Mouse (Mus musculus) hindbrain, embryonic 14.5 days (tissue): ENCODE measurements around the gene Cdh12. TPM values are rescaled to one million over a fixed set of nuclear protein-coding genes. Genes with fewer than 3 reads are reported as not detected.
"Not testable (repeated sequence)": the region's sequence is repeated elsewhere in the genome, so short reads cannot be mapped to it uniquely, and the experiment has no call there.

Source experiments
- ATAC-seq: fragments of 200-750 bp; cut with Nextera tagmentation; 2 replicates; pipeline ENCODE4 v1.8.0; 2017; ENCODE audit warnings: moderate number of reproducible peaks, mild to moderate bottlenecking, moderate TSS enrichment, moderate library complexity; ENCODE audit not compliant: low FRiP score
- DNase-seq: peaks from one replicate; pipeline ENCODE4 v3.0.0-alpha.2; 2015; ENCODE audit warnings: low spot score
- H3K27ac ChIP-seq: fragments of 300-500 bp; sonication (generic); 2 replicates; pipeline ENCODE4 v1.5.1; 2014; ENCODE audit warnings: mild to moderate bottlenecking, moderate library complexity
- H3K27me3 ChIP-seq: fragments of 300-500 bp; sonication (generic); 2 replicates; pipeline ENCODE4 v1.6.1; 2014; ENCODE audit warnings: mild to moderate bottlenecking, low read length, mixed read lengths; ENCODE audit not compliant: control insufficient read depth, insufficient read depth
- H3K36me3 ChIP-seq: fragments of 300-500 bp; sonication (generic); replicated peaks from 2 replicates; pipeline ENCODE4 v1.6.1; 2014; ENCODE audit not compliant: control insufficient read depth, insufficient read depth
- H3K4me1 ChIP-seq: fragments of 300-500 bp; sonication (generic); replicated peaks from 2 replicates; pipeline ENCODE4 v1.6.1; 2014; ENCODE audit warnings: antibody characterized with exemption, low read length, mixed read lengths; ENCODE audit not compliant: control insufficient read depth, insufficient read depth
- H3K4me2 ChIP-seq: fragments of 300-500 bp; sonication (generic); replicated peaks from 2 replicates; pipeline ENCODE4 v1.6.1; 2014; ENCODE audit warnings: mild to moderate bottlenecking, moderate library complexity
- H3K4me3 ChIP-seq: fragments of 300-500 bp; sonication (generic); replicated peaks from 2 replicates; pipeline ENCODE4 v1.5.1; 2014; ENCODE audit warnings: mild to moderate bottlenecking, low read length
- H3K9ac ChIP-seq: fragments of 300-500 bp; sonication (generic); 2 replicates; pipeline ENCODE4 v1.6.1; 2014
- H3K9me3 ChIP-seq: fragments of 300-500 bp; sonication (generic); 2 replicates; pipeline ENCODE4 v1.6.1; 2016; ENCODE audit warnings: low read length; ENCODE audit not compliant: control insufficient read depth
- WGBS: fragments of 180-500 bp; shearing (Covaris S2); extraction: QIAGEN DNeasy Blood & Tissue Kit; methylation state at CpG from one replicate; pipeline ENCODE4 v1.1.7; 2014; 5-methylcytosine and 5-hydroxymethylcytosine counted together
- polyA plus RNA-seq: library from polyadenylated mRNA; unstranded; fragments of >200 nt; fragmentation: Nextera tagmentation; extraction: Ambion mirVana; gene quantifications from 2 replicates; pipeline ENCODE4 v1.2.1, GENCODE M21; 2014

Gene Cdh12
- polyA plus RNA-seq, 1 experiment from 2014 or later, result 9.7 TPM

DNA sequence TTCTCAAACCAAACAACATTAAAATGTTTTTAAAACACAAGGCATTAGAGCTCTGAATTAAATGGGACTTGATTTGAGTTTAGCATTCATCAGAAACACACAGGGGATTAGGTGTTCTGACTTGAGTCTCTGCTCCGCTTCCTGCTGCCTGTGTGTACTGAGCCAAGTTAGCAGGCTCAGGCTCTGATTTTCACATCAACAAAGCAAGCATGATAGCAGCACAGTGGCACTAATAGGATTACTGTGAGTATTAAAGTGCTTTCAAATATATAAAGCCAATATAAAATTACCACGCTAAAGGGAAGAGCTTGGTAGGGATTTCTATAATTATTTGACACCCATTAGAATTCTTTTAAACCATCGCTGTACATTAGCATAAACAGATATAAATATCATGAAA, 895.7 kb downstream of the Cdh12 start:
- H3K9ac ChIP-seq, result no peak overlapping the region
- no peak overlapping the region for H3K27ac ChIP-seq
- no peaks in the 10 kb centered on the region for H3K4me1 ChIP-seq
- no peaks in the 10 kb centered on the region for H3K27me3 ChIP-seq
- peak; percentile 39 for DNase-seq
- 61% methylated on average over 3 of the region's 3 CpGs for WGBS
- H3K4me2 ChIP-seq, result no peak overlapping the region
- H3K9me3 ChIP-seq, result no peaks in the 10 kb centered on the region
- no peak for ATAC-seq
- no peaks in the 10 kb centered on the region for H3K36me3 ChIP-seq
- H3K4me3 ChIP-seq, result no peak overlapping the region

DNA sequence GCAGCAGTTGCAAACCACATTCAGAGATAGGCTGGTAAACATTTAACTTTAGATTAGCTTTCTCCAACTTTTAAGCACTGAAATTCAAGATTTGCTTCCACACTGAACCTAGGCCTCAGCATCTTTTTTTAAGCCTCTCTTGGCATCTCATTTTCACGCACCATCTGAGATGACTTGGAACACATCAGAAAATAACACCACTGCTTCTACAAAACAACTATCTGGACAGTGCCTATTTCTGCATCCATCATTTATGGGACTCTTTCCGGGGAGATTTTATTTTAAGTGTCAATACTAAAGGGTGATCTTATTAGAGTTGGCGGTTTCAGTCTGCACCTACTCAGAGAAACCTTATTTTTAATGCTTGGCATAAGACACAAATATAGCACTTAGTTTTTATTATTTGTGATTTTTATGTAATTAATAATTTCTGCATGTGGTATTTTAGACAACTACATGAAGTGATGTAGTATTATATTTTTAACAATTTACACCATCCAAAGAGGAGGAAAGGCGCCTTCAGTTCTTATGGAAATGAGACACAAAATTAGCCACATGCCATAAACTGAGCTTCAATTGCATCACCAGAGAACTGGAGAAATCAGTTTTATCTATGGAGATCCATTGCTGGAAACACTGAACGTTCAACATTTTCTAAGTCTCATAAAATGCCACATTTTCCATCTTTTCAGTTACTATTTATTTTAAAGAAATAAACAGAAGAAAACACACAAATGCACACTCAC, 906.5 kb downstream of the Cdh12 start:
- Histone ChIP-seq H3K27ac (no peak overlapping the region), H3K4me3 (no peak overlapping the region), H3K27me3 (no peaks in the 10 kb centered on the region), H3K4me1 (no peaks in the 10 kb centered on the region), H3K9me3 (no peaks in the 10 kb centered on the region), H3K36me3 (no peaks in the 10 kb centered on the region), H3K4me2 (no peak overlapping the region), H3K9ac (no peak overlapping the region)
- WGBS, result 92% methylated on average over 5 of the region's 5 CpGs
- no peak for DNase-seq
- ATAC-seq, result no peak

GRCm38 (mm10) chr15:21366366-21366765, 917.3 kb downstream of the Cdh12 start:
- no peak overlapping the region for H3K4me2 ChIP-seq
- DNase-seq (no peak), ATAC-seq (no peak)
- no peak overlapping the region for H3K4me3 ChIP-seq
- no peaks in the 10 kb centered on the region for H3K9me3 ChIP-seq
- H3K36me3 ChIP-seq, result no peaks in the 10 kb centered on the region
- H3K4me1 ChIP-seq, result no peaks in the 10 kb centered on the region
- H3K27me3 ChIP-seq, result no peaks in the 10 kb centered on the region
- no peak overlapping the region for H3K27ac ChIP-seq
- H3K9ac ChIP-seq, result no peak overlapping the region

- Histone ChIP-seq H3K27me3 (no peaks in the 10 kb centered on the region), H3K4me1 (0 out of 2 replicates have a peak, but pooled peaks cover 4% of the 10 kb centered on the region), H3K9me3 (no peaks in the 10 kb centered on the region), H3K36me3 (no peaks in the 10 kb centered on the region), H3K9ac (no peak overlapping the region), H3K27ac (no peak overlapping the region), H3K4me2 (no peak overlapping the region), H3K4me3 (no peak overlapping the region)
- ATAC-seq (no peak), DNase-seq (no peak)
- WGBS, result 74% methylated on average over 5 of the region's 5 CpGs
These were observed 926.4 kb downstream of the Cdh12 start for GRCm38 (mm10) chr15:21375460-21375859.

- H3K4me3 ChIP-seq, result no peak overlapping the region
- no peak overlapping the region for H3K4me2 ChIP-seq
- 0 out of 2 replicates have a peak, but pooled peaks cover 4% of the 10 kb centered on the region for H3K4me1 ChIP-seq
- ATAC-seq, result no peak
- no peaks in the 10 kb centered on the region for H3K9me3 ChIP-seq
- DNase-seq, result no peak
- no peaks in the 10 kb centered on the region for H3K27me3 ChIP-seq
- no peak overlapping the region for H3K9ac ChIP-seq
- WGBS, result 74% methylated on average over 3 of the region's 3 CpGs
- no peak overlapping the region for H3K27ac ChIP-seq
- H3K36me3 ChIP-seq, result no peaks in the 10 kb centered on the region
These were observed 926.8 kb downstream of the Cdh12 start for GRCm38 (mm10) chr15:21375871-21376270.

DNA sequence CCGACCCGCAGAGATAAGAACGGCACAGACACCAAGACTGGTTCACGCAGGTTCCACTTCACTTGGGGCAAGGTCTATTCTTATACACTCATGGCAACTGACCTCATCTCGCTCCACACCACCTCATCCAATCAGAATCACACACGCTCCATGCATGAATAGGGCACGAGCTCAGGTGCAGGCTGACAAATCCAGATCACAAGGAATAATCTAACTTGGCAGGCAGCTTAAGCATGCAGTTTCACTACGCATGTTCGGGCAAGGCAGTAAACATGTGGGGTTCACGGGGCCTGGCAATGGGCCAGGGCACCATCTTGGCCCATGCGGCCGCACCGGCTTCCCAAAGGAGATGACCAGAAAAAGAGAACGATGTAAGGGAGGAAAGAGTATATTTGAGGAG, 942.4 kb downstream of the Cdh12 start:
- not testable (repeated sequence) for H3K9ac ChIP-seq, DNase-seq, ATAC-seq, H3K4me1 ChIP-seq, H3K27me3 ChIP-seq, H3K27ac ChIP-seq, H3K9me3 ChIP-seq, H3K36me3 ChIP-seq, H3K4me2 ChIP-seq, H3K4me3 ChIP-seq
- 90% methylated on average over 14 of the region's 14 CpGs for WGBS

DNA sequence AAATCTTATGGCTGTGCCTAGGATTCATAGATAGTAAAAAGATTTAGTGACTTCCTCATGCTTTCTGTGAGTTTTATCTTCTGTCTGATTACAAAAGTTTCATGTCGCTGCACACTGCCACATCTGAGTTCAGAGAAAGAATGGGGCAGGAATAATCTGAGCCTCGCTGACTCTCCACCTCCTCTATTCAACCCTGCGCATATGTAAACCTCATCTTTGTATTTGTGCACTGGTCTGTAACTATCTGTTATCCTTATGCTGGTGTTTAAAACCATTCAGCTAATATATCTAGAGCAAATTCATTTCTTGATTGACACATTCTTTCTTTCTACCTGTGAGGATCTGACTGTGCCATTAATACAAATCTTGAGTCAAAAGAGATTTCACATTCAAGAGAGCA, 944.0 kb downstream of the Cdh12 start:
- Histone ChIP-seq H3K9me3 (no peaks in the 10 kb centered on the region), H3K4me2 (no peak overlapping the region), H3K36me3 (no peaks in the 10 kb centered on the region), H3K4me1 (no peaks in the 10 kb centered on the region), H3K27me3 (no peaks in the 10 kb centered on the region), H3K9ac (no peak overlapping the region), H3K4me3 (no peak overlapping the region), H3K27ac (no peak overlapping the region)
- no peak for DNase-seq
- no peak for ATAC-seq
- 25% methylated on average over 3 of the region's 3 CpGs for WGBS

- 77% methylated on average over 6 of the region's 6 CpGs for WGBS
- H3K4me3 ChIP-seq, result no peak overlapping the region
- H3K9me3 ChIP-seq, result no peaks in the 10 kb centered on the region
- no peak overlapping the region for H3K27ac ChIP-seq
- H3K27me3 ChIP-seq, result no peaks in the 10 kb centered on the region
- H3K36me3 ChIP-seq, result no peaks in the 10 kb centered on the region
- ATAC-seq (no peak), DNase-seq (no peak)
- H3K9ac ChIP-seq, result no peak overlapping the region
- H3K4me2 ChIP-seq, result no peak overlapping the region
- no peaks in the 10 kb centered on the region for H3K4me1 ChIP-seq
These were observed 956.1 kb downstream of the Cdh12 start for GRCm38 (mm10) chr15:21405196-21405595.

DNA sequence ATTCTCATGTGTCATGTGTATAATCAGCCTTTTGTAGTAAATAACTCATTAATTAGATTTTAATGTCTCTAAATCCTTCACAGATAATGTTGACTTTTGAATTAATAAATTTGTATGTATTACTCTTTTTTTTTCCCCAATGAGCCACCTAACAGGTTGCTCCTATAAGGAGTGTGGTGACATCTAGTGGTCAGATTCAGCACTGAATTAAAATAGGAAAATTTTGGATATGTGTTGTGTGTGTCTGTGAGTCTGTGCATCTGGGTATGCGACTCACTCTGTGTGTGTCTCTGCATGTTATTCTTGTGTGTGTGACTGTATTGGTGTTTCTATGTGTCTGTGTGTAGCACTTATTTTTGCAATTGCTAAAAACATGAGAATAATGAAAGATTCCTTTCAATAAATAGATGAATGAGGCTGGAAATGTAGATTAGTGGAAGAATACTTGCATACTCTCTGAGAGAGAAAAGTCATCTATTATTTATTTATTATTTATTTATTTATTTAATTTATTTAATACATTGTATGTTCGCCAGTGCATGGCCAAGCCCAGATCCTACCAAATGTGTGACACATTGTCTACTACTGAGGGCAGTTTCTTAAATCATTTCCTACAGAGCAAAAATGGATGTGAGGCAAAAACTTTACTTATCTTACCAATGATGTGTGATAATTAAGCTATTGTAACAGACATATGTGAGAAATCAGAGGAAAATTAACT, 958.4 kb downstream of the Cdh12 start:
- Histone ChIP-seq H3K9ac (no peak overlapping the region), H3K4me1 (no peaks in the 10 kb centered on the region), H3K27me3 (no peaks in the 10 kb centered on the region), H3K36me3 (no peaks in the 10 kb centered on the region), H3K9me3 (no peaks in the 10 kb centered on the region), H3K4me3 (no peak overlapping the region), H3K4me2 (no peak overlapping the region), H3K27ac (no peak overlapping the region)
- 67% methylated on average over 2 of the region's 2 CpGs for WGBS
- ATAC-seq, result peak; percentile 70
- peak; percentile 82 for DNase-seq
